Mouse (Mus musculus): ENCODE results near the gene E130218I03Rik.

E130218I03Rik gene

GRCm38 (mm10) chr4:134273417-134274345 lies 30.2 kb downstream of the E130218I03Rik start:
- in situ Hi-C loops (cut with MboI; ENCODE audit: unreplicated experiment in 2 of 2): no loop called here

GRCm38 (mm10) chr4:134284942-134285341 lies 41.5 kb downstream of the E130218I03Rik start:
- in situ Hi-C loops (cut with MboI; ENCODE audit: unreplicated experiment in 2 of 2): loop anchor here in 1 of 2 experiments (5.0 kb wide), 2 partner anchors 98 to 248 kb away; partner anchors contain the start of gene Cep85

GRCm38 (mm10) chr4:134286226-134287167 lies 43.0 kb downstream of the E130218I03Rik start:
- in situ Hi-C loops (cut with MboI; ENCODE audit: unreplicated experiment in 2 of 2): loop anchor here in 1 of 2 experiments (5.0 kb wide), 2 partner anchors 99 to 249 kb away; partner anchors contain the start of gene Cep85

GRCm38 (mm10) chr4:134287168-134287564 lies 43.7 kb downstream of the E130218I03Rik start:
- in situ Hi-C loops (cut with MboI; ENCODE audit: unreplicated experiment in 2 of 2): loop anchor here in 1 of 2 experiments (5.0 kb wide), 2 partner anchors 100 to 250 kb away; partner anchors contain the start of gene Cep85

- in situ Hi-C loops (cut with MboI; ENCODE audit: unreplicated experiment in 2 of 2): loop anchor here in 1 of 2 experiments (5.0 kb wide), 2 partner anchors 100 to 250 kb away; partner anchors contain the start of gene Cep85
These were observed 44.1 kb downstream of the E130218I03Rik start, which contains the start of gene Pdik1l for GRCm38 (mm10) chr4:134287575-134288025. TSS of gene Pdik1l (minus strand) at chr4:134287895.

GRCm38 (mm10) chr4:134288397-134289256 lies 45.2 kb downstream of the E130218I03Rik start:
- in situ Hi-C loops (cut with MboI; ENCODE audit: unreplicated experiment in 2 of 2): loop anchor here in 1 of 2 experiments (5.0 kb wide), 2 partner anchors 101 to 251 kb away; partner anchors contain the start of gene Cep85

GRCm38 (mm10) chr4:134292067-134292466 lies 48.6 kb downstream of the E130218I03Rik start:
- in situ Hi-C loops (cut with MboI; ENCODE audit: unreplicated experiment in 2 of 2): loop anchor here (5.0 kb wide), 3 partner anchors 35 to 105 kb away; partner anchors contain the start of genes Cep85 (in 1 of the 2), Gm30191 (in 1 of the 2) and Zfp593 (in 1 of the 2)

GRCm38 (mm10) chr4:134293061-134293691 lies 49.7 kb downstream of the E130218I03Rik start:
- in situ Hi-C loops (cut with MboI; ENCODE audit: unreplicated experiment in 2 of 2): loop anchor here (5.0 kb wide), 3 partner anchors 36 to 106 kb away; partner anchors contain the start of genes Cep85 (in 1 of the 2), Gm30191 (in 1 of the 2) and Zfp593 (in 1 of the 2)

GRCm38 (mm10) chr4:134293692-134294163 lies 50.3 kb downstream of the E130218I03Rik start:
- in situ Hi-C loops (cut with MboI; ENCODE audit: unreplicated experiment in 2 of 2): loop anchor here (5.0 kb wide), 3 partner anchors 36 to 106 kb away; partner anchors contain the start of genes Cep85 (in 1 of the 2), Gm30191 (in 1 of the 2) and Zfp593 (in 1 of the 2)
